Mouse (Mus musculus): ENCODE data around the gene Wdr70.

DNA sequence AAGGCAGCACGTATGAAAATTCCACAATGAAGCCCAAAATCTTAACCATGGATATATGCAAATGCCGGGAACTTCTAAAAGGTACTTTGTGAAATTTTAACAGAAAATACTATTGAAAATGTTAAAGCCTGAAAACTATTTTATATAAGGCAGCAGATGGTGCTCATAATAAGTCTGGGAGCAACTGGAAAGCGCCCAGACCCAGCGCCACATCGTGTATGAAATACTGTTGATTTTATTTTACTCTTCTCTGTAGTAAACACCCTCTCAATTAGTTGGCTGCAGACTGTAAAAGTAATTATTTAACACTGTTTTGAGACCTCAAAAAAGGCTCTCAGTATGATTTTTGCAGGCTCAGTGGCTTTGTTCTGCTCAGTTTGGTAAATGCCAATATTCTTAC lies 126.5 kb downstream of the Wdr70 start:
- TF ChIP-seq CTCF (IDR thresholded peaks at IDR 0.05; ENCODE audit: extremely low read depth, insufficient read depth, low read length) (no peak), POLR2A (IDR thresholded peaks at IDR 0.05; ENCODE audit: extremely low read depth, insufficient read depth, low read length) (no peak)
